Comparison of ENCODE assay signal across 35 mouse cellular contexts in the genomic region with DNA sequence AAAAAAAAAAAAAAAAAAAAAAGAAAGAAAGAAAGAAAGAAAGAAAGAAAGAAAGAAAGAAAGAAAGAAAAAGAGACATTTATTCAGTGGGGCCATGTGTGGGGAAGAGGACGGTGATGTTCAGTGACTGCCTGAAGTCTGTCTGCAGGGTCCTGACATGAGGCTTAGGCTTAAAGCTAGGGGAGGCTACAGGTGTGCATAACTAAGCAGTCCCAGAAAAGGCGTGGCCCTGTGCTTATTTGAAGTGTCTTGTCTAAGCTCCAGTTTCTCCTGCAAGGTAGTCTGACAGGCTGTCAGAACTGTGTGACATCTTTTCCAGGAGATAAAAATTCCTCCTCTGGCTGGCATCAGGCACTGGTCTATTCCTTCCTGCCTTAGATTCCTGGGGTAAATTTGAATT.
"Had no signal": no experiment of that assay in that cellular context is flagged by ENCODE, and none has a peak within 500 bp of the region (broad histone marks: within the 10 kb centered on the region; RNA-seq: fewer than 3 reads in every experiment).

No protein-coding gene starts in this region.

- H3K9me3 ChIP-seq: heart, embryonic 10.5 days; heart, embryonic 12.5 days; heart, embryonic 13.5 days; heart, embryonic 15.5 days; hindbrain, embryonic 10.5 days; hindbrain, embryonic 12.5 days; hindbrain, embryonic 13.5 days; hindbrain, embryonic 15.5 days; intestine, embryonic 15.5 days; kidney, embryonic 15.5 days had no signal

- H3K27me3 ChIP-seq: heart, embryonic 12.5 days; heart, embryonic 13.5 days; heart, embryonic 15.5 days; hindbrain, embryonic 12.5 days; hindbrain, embryonic 13.5 days; hindbrain, embryonic 15.5 days; intestine, embryonic 15.5 days; kidney, embryonic 15.5 days had no signal

- ATAC-seq: hindbrain, embryonic 16.5 days; hindbrain, postnatal 0 days; inflammation-experienced regulatory T-cells, adult 6 months; intestine, embryonic 15.5 days; intestine, embryonic 16.5 days; intestine, postnatal 0 days had no signal

- H3K36me3 ChIP-seq: heart, embryonic 10.5 days; heart, embryonic 12.5 days; heart, embryonic 13.5 days; heart, embryonic 15.5 days; hindbrain, embryonic 10.5 days; hindbrain, embryonic 12.5 days; hindbrain, embryonic 13.5 days; hindbrain, embryonic 15.5 days; intestine, embryonic 15.5 days; kidney, embryonic 15.5 days had no signal

- H3K4me2 ChIP-seq: heart, embryonic 11.5 days; heart, embryonic 12.5 days; heart, embryonic 13.5 days; heart, embryonic 15.5 days; hindbrain, embryonic 12.5 days; hindbrain, embryonic 13.5 days; hindbrain, embryonic 14.5 days; hindbrain, embryonic 15.5 days; intestine, embryonic 15.5 days; kidney, embryonic 15.5 days had no signal

- DNase-seq: heart, postnatal 10 days; heart, postnatal 14 days; heart, postnatal 36 days; heart, postnatal 4 days; kidney, adult 11 months; kidney, adult 18-20 months; kidney, adult 2 months; kidney, adult 8-10 months; kidney, adult 9 months; kidney, postnatal 10 days; kidney, postnatal 14 days; kidney, postnatal 25 days; kidney, postnatal 36 days; kidney, postnatal 4 days; layer of hippocampus, adult 9-11 months; layer of hippocampus, postnatal 36 days had no signal

- H3K9ac ChIP-seq: heart, embryonic 12.5 days; heart, embryonic 13.5 days; heart, embryonic 15.5 days; hindbrain, embryonic 12.5 days; hindbrain, embryonic 13.5 days; hindbrain, embryonic 14.5 days; hindbrain, embryonic 15.5 days; intestine, embryonic 15.5 days; kidney, embryonic 15.5 days had no signal

- H3K4me1 ChIP-seq: heart, embryonic 10.5 days; heart, embryonic 15.5 days; hindbrain, embryonic 10.5 days; hindbrain, embryonic 12.5 days; hindbrain, embryonic 13.5 days; hindbrain, embryonic 15.5 days; intestine, embryonic 15.5 days; kidney, embryonic 15.5 days had no signal

- H3K4me3 ChIP-seq: heart, embryonic 10.5 days; heart, embryonic 12.5 days; heart, embryonic 13.5 days; heart, embryonic 15.5 days; hindbrain, embryonic 10.5 days; hindbrain, embryonic 12.5 days; hindbrain, embryonic 13.5 days; hindbrain, embryonic 15.5 days; intestine, embryonic 15.5 days; kidney, embryonic 15.5 days; layer of hippocampus, adult 2 months had no signal

- H3K27ac ChIP-seq: heart, embryonic 10.5 days; heart, embryonic 13.5 days; heart, embryonic 15.5 days; hindbrain, embryonic 10.5 days; hindbrain, embryonic 12.5 days; hindbrain, embryonic 13.5 days; hindbrain, embryonic 14.5 days; hindbrain, embryonic 15.5 days; hindbrain, postnatal 0 days; intestine, embryonic 15.5 days; kidney, embryonic 15.5 days; kidney, postnatal 0 days; layer of hippocampus, adult 2 months had no signal
